Mouse (Mus musculus): ENCODE measurements around the gene Iqsec1.

GRCm38 (mm10) chr6:90716853-90717252, 271.6 kb downstream of the Iqsec1 start:
- TF ChIP-seq CTCF (conservative IDR thresholded peaks at IDR 0.05 in 1 of 2, IDR thresholded peaks at IDR 0.05 in 1 of 2; ENCODE audit: low read depth in 2 of 2, low read length in 2 of 2) (no peak), MXI1 (IDR thresholded peaks at IDR 0.05; ENCODE audit: low read depth, low read length) (no peak), RAD21 (IDR thresholded peaks at IDR 0.05; ENCODE audit: low read depth, low read length) (no peak), MAX (IDR thresholded peaks at IDR 0.05; ENCODE audit: low read length) (no peak)
